Mouse (Mus musculus) hindbrain, embryonic 15.5 days (tissue): ENCODE measurements at regions not wholly inside any gene's neighbourhood (a gene's known extent, or its start where the extent isn't known, plus 50 kb on each side); places are given as distances from the start of the nearest gene placed in this dataset.
A peak's percentile ranks its signal among the peaks of the same experiment; 100 is the strongest.

Experiments used
- ATAC-seq: fragments of 200-750 bp; cut with Nextera tagmentation; 2 replicates; pipeline ENCODE4 v1.8.0; 2017; ENCODE audit warnings: low read depth, moderate number of reproducible peaks, moderate TSS enrichment; ENCODE audit not compliant: low FRiP score
- H3K27ac ChIP-seq: fragments of 300-500 bp; sonication (generic); replicated peaks from 2 replicates; pipeline ENCODE4 v1.5.1; 2015; ENCODE audit warnings: mild to moderate bottlenecking, inconsistent platforms
- H3K27me3 ChIP-seq: fragments of 300-500 bp; sonication (generic); 2 replicates; pipeline ENCODE4 v1.6.1; 2015; ENCODE audit warnings: control low read depth, inconsistent platforms
- H3K36me3 ChIP-seq: fragments of 300-500 bp; sonication (generic); 2 replicates; pipeline ENCODE4 v1.6.1; 2015; ENCODE audit warnings: control low read depth, inconsistent platforms
- H3K4me1 ChIP-seq: fragments of 300-500 bp; sonication (generic); replicated peaks from 2 replicates; pipeline ENCODE4 v1.6.1; 2015; ENCODE audit warnings: control low read depth, inconsistent platforms
- H3K4me2 ChIP-seq: fragments of 300-500 bp; sonication (generic); 2 replicates; pipeline ENCODE4 v1.6.1; 2015; ENCODE audit warnings: moderate library complexity, mild to moderate bottlenecking, inconsistent platforms
- H3K4me3 ChIP-seq: fragments of 300-500 bp; sonication (generic); 2 replicates; pipeline ENCODE4 v1.5.1; 2015; ENCODE audit warnings: mild to moderate bottlenecking, inconsistent platforms
- H3K9ac ChIP-seq: fragments of 300-500 bp; sonication (generic); 2 replicates; pipeline ENCODE4 v1.6.1; 2015; ENCODE audit warnings: inconsistent platforms
- H3K9me3 ChIP-seq: fragments of 300-500 bp; sonication (generic); 2 replicates; pipeline ENCODE4 v1.6.1; 2016; ENCODE audit warnings: control low read depth, inconsistent platforms
- WGBS: fragments of 180-500 bp; shearing (Covaris S2); methylation state at CpG from one replicate; pipeline ENCODE4 v1.1.7; 2015; 5-methylcytosine and 5-hydroxymethylcytosine counted together

- peak; percentile 54; the same call in 1 of the 2 replicates for ATAC-seq
- Histone ChIP-seq H3K27ac (no peak overlapping the region), H3K4me2 (no peak overlapping the region), H3K36me3 (no peaks in the 10 kb centered on the region), H3K9me3 (no peaks in the 10 kb centered on the region), H3K27me3 (no peaks in the 10 kb centered on the region), H3K9ac (no peak overlapping the region), H3K4me1 (no peaks in the 10 kb centered on the region), H3K4me3 (no peak overlapping the region)
- WGBS: 78% methylated on average over 5 of the region's 5 CpGs
Measured at GRCm38 (mm10) chr15:28732409-28732808, 528.9 kb downstream of the Dnah5 start.

GRCm38 (mm10) chr15:28740591-28740990 is 537.0 kb downstream of the Dnah5 start:
- Histone ChIP-seq H3K9ac (no peak overlapping the region), H3K27ac (no peak overlapping the region), H3K36me3 (no peaks in the 10 kb centered on the region), H3K27me3 (no peaks in the 10 kb centered on the region), H3K9me3 (no peaks in the 10 kb centered on the region), H3K4me1 (no peaks in the 10 kb centered on the region), H3K4me2 (no peak overlapping the region), H3K4me3 (no peak overlapping the region)
- ATAC-seq: no peak
- WGBS: 81% methylated on average over 2 of the region's 2 CpGs

- H3K27me3 ChIP-seq: no peaks in the 10 kb centered on the region
- H3K4me2 ChIP-seq: no peak overlapping the region
- no peaks in the 10 kb centered on the region for H3K36me3 ChIP-seq
- no peak for ATAC-seq
- 69% methylated on average over 1 of the region's 1 CpGs for WGBS
- no peaks in the 10 kb centered on the region for H3K9me3 ChIP-seq
- no peaks in the 10 kb centered on the region for H3K4me1 ChIP-seq
- no peak overlapping the region for H3K9ac ChIP-seq
- no peak overlapping the region for H3K27ac ChIP-seq
- no peak overlapping the region for H3K4me3 ChIP-seq
Measured at GRCm38 (mm10) chr15:28745691-28746090, 542.1 kb downstream of the Dnah5 start.

GRCm38 (mm10) chr15:28746603-28747002 is 543.1 kb downstream of the Dnah5 start:
- H3K4me3 ChIP-seq: no peak overlapping the region
- no peaks in the 10 kb centered on the region for H3K36me3 ChIP-seq
- H3K9ac ChIP-seq: no peak overlapping the region
- ATAC-seq: no peak
- 32% methylated on average over 2 of the region's 2 CpGs for WGBS
- H3K27me3 ChIP-seq: no peaks in the 10 kb centered on the region
- no peak overlapping the region for H3K27ac ChIP-seq
- H3K4me1 ChIP-seq: no peaks in the 10 kb centered on the region
- no peaks in the 10 kb centered on the region for H3K9me3 ChIP-seq
- H3K4me2 ChIP-seq: no peak overlapping the region

GRCm38 (mm10) chr15:28758736-28759135 is 555.2 kb downstream of the Dnah5 start:
- Histone ChIP-seq H3K27me3 (no peaks in the 10 kb centered on the region), H3K36me3 (no peaks in the 10 kb centered on the region), H3K4me1 (no peaks in the 10 kb centered on the region), H3K4me3 (no peak overlapping the region), H3K9me3 (no peaks in the 10 kb centered on the region), H3K4me2 (no peak overlapping the region), H3K9ac (no peak overlapping the region), H3K27ac (no peak overlapping the region)
- no peak for ATAC-seq
- 92% methylated on average over 4 of the region's 4 CpGs for WGBS
